Mouse (Mus musculus): ENCODE measurements around the gene Acyp2. TPM values are rescaled to one million over a fixed set of nuclear protein-coding genes. Genes with fewer than 3 reads are reported as not detected.
"Not testable (repeated sequence)": the region's sequence is repeated elsewhere in the genome, so short reads cannot be mapped to it uniquely, and the experiment has no call there.

The Acyp2 gene
- polyA plus RNA-seq, 1 experiment from 2014 or later = 47.3 TPM

DNA sequence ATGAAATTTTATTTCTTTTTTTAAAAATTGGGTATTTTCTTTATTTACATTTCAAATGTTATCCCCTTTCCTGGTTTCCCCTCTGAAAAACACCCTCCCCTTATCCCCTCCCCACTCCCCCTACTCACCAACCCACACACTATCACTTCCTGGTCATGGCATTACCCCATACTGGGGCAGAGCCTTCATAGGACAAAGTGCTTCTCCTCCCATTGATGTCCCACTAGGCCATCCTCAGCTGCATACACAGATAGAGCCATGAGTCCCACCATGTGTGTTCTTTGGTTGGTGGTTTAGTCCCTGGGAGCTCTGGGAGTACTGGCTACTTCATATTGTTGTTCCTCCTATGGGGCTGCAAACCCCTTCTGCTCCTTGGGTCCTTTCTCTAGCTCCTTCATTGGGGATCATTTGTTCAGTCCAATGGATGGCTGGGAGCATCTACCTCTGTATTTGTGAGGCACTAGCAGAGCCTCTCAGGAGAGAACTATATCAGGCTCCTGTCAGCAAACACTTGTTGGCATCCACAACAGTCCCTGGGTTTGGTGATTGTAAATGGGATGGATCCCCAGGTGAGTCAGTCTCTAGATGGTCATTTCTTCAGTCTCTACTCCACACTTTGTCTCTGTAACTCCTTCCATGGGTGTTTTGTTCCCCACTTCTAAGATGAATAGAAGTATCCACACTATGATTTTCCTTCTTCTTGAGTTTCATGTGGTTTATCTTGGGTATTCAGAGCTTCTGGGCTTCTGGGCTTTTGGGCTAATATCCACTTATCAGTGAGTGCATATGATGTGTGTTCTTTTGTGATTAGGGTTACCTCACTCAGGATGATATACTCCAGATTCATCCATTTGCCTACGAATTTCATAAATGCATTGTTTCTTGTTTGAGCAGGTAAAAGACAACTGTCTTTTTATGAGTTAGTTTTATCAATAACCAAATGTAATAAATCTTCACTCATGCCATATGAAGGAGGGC, 27.7 kb downstream of the Acyp2 start:
- ATAC-seq (ENCODE audit: low FRiP score); H3K36me3 ChIP-seq; H3K4me2 ChIP-seq; H3K9ac ChIP-seq (replicated peaks); H3K27ac ChIP-seq (replicated peaks); H3K4me3 ChIP-seq (replicated peaks); H3K9me3 ChIP-seq (replicated peaks); H3K4me1 ChIP-seq; H3K27me3 ChIP-seq (replicated peaks): not testable (repeated sequence)
- 83% methylated on average over 1 of the region's 1 CpGs for WGBS

DNA sequence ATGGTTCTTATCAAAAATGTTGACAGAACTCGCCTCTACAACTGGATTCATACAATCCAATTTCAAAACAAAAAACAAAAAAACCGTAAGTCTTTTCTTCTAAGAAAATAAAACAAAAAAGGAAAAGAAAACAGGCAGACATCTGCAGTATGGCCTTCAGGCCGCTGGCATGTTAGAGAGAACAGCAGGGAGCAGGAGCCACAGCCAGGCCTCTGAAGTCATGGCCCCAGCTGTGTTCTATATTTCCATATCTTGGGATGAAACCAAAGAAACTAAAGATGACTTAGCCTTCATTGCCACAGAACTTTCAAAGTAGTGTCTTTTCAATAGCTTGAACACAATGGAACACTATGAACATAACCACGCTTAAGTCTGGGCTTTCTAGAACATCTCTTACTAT, 31.2 kb downstream of the Acyp2 start:
- H3K9ac ChIP-seq (replicated peaks) = no peak overlapping the region
- 74% methylated on average over 4 of the region's 4 CpGs for WGBS
- no peaks in the 10 kb centered on the region for H3K27me3 ChIP-seq (replicated peaks)
- no peaks in the 10 kb centered on the region for H3K36me3 ChIP-seq
- no peak overlapping the region for H3K4me3 ChIP-seq (replicated peaks)
- no peak overlapping the region for H3K27ac ChIP-seq (replicated peaks)
- no peak overlapping the region for H3K4me2 ChIP-seq
- no peaks in the 10 kb centered on the region for H3K9me3 ChIP-seq (replicated peaks)
- H3K4me1 ChIP-seq = no peaks in the 10 kb centered on the region
- ATAC-seq (ENCODE audit: low FRiP score) = no peak

DNA sequence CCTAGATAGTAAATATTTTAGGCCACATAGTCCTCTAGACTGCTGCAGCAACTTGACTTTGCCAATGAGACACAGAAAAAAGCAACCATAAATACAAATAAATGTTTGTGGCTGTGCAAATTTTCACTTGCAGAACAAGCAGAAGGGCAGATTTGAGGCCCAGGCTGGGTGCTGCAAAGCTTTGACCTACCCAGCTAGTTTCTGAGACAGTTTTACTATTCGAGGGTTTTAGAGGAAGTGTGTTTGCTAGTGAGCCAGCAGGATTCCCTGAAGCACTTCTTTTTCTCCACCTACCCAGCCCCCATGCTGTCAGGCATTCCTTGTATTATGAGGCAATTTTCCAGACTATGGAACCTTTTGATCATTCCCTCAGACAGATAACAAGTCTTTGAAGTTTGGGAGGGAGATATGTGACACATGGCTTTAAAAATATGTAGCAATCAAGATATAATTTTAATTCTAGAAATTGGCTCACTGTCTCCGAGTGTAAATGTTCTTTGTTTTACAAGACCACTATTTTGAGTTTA, 31.8 kb downstream of the Acyp2 start:
- Histone ChIP-seq H3K4me1 (no peaks in the 10 kb centered on the region), H3K4me2 (no peak overlapping the region), H3K27me3 (replicated peaks) (no peaks in the 10 kb centered on the region), H3K4me3 (replicated peaks) (no peak overlapping the region), H3K9me3 (replicated peaks) (no peaks in the 10 kb centered on the region), H3K27ac (replicated peaks) (no peak overlapping the region), H3K36me3 (no peaks in the 10 kb centered on the region), H3K9ac (replicated peaks) (no peak overlapping the region)
- WGBS = 43% methylated on average over 2 of the region's 2 CpGs
- ATAC-seq (ENCODE audit: low FRiP score) = no peak

DNA sequence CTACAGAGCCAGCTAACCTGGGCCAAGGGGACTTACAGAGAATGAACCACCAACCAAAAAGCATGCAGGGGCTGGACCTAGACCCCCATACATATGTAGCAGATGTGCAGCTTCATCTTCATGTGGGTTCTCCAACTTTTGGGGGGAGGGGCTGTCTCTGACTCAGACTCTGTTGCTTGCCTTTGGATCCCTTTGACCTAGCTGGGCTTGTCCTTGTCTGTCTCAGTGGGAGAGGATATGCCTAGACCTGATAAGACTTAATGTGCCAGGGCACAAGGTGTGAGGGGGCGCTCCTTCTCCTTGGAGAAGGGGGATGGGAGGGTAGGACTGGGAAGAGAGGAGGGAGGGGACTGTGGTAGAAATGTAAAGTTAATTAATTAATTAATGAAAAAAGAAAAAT, 33.4 kb downstream of the Acyp2 start:
- Histone ChIP-seq H3K4me3 (replicated peaks) (no peak overlapping the region), H3K27ac (replicated peaks) (no peak overlapping the region), H3K36me3 (no peaks in the 10 kb centered on the region), H3K9ac (replicated peaks) (no peak overlapping the region), H3K9me3 (replicated peaks) (no peaks in the 10 kb centered on the region), H3K4me2 (no peak overlapping the region), H3K27me3 (replicated peaks) (no peaks in the 10 kb centered on the region), H3K4me1 (no peaks in the 10 kb centered on the region)
- ATAC-seq (ENCODE audit: low FRiP score) = no peak
- 100% methylated on average over 1 of the region's 1 CpGs for WGBS

DNA sequence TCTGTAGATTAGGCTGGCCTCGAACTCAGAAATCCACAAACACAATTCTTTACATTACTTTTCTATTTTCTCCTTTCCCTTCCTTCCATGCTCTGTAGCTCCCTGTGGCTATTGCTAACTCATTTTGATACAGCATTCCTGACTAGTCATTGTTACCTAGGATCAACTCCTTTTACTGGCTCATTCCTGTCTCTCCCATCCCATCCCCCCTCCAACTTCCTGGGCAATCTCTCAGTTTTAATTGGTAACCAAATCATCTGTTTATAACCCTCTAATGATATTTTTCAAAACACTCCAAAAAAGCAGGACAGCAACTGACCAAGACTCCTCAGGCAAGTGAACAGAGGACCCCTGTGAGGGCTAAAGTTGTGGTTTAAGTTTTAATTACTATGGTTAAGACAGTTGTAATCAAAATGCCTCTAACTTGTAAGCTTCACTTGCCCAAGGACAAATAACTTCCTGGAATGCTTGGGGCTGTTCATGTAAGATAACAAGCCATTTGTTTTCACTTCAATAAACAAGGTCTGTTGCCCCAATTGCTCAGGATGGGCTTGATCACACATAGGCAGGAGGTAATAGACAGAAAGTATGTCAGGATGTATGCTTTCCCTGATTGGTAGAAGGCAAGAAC, 35.4 kb downstream of the Acyp2 start:
- Histone ChIP-seq H3K27ac (replicated peaks) (no peak overlapping the region), H3K4me3 (replicated peaks) (no peak overlapping the region), H3K4me2 (no peak overlapping the region), H3K27me3 (replicated peaks) (no peaks in the 10 kb centered on the region), H3K9ac (replicated peaks) (no peak overlapping the region), H3K9me3 (replicated peaks) (no peaks in the 10 kb centered on the region), H3K36me3 (no peaks in the 10 kb centered on the region), H3K4me1 (no peaks in the 10 kb centered on the region)
- no peak for ATAC-seq (ENCODE audit: low FRiP score)
- WGBS = 92% methylated on average over 1 of the region's 1 CpGs

DNA sequence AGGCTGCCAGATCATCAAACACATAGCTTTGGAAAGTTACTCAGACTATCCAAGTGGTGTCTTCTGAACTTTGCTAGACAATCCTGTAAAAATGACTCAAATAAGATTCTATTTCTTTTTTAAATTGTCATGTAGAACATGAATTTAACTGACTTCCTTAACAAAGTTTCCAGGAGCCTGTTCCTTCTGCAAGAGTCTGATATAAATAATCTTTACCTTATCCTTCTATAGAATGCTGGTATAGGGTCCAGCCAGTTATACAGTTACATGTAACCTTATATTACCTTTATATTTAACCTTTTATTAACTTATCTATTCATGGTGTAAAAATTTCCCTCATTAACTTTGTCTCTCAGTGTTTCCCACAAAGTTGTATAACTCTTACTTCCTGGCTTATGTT, 36.7 kb downstream of the Acyp2 start:
- Histone ChIP-seq H3K4me1 (no peaks in the 10 kb centered on the region), H3K9ac (replicated peaks) (no peak overlapping the region), H3K36me3 (no peaks in the 10 kb centered on the region), H3K4me3 (replicated peaks) (no peak overlapping the region), H3K9me3 (replicated peaks) (no peaks in the 10 kb centered on the region), H3K27me3 (replicated peaks) (no peaks in the 10 kb centered on the region), H3K27ac (replicated peaks) (no peak overlapping the region), H3K4me2 (no peak overlapping the region)
- no peak for ATAC-seq (ENCODE audit: low FRiP score)

DNA sequence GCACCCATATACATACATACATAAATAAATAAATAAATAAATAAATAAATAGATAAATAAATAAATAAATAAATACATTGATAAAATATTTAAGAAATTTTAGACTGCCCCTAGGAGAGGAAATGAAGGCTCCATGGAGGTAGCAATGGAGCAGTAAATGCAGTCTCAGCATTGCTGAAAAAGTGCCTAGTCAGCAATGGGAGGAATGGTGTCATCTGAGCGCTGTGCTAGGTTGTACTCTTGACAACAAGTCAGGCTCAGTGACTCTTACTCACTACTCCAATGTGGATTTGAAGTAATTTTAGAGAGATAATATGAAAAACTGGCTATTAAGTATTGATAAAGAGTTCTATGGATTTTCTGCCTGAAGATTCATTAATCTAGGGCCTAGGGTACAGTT, 40.1 kb downstream of the Acyp2 start:
- H3K27me3 ChIP-seq (replicated peaks) = no peaks in the 10 kb centered on the region
- no peak overlapping the region for H3K4me3 ChIP-seq (replicated peaks)
- no peaks in the 10 kb centered on the region for H3K9me3 ChIP-seq (replicated peaks)
- no peak overlapping the region for H3K4me2 ChIP-seq
- no peaks in the 10 kb centered on the region for H3K36me3 ChIP-seq
- no peak overlapping the region for H3K9ac ChIP-seq (replicated peaks)
- no peak overlapping the region for H3K27ac ChIP-seq (replicated peaks)
- WGBS = 94% methylated on average over 1 of the region's 1 CpGs
- H3K4me1 ChIP-seq = no peaks in the 10 kb centered on the region
- no peak for ATAC-seq (ENCODE audit: low FRiP score)

DNA sequence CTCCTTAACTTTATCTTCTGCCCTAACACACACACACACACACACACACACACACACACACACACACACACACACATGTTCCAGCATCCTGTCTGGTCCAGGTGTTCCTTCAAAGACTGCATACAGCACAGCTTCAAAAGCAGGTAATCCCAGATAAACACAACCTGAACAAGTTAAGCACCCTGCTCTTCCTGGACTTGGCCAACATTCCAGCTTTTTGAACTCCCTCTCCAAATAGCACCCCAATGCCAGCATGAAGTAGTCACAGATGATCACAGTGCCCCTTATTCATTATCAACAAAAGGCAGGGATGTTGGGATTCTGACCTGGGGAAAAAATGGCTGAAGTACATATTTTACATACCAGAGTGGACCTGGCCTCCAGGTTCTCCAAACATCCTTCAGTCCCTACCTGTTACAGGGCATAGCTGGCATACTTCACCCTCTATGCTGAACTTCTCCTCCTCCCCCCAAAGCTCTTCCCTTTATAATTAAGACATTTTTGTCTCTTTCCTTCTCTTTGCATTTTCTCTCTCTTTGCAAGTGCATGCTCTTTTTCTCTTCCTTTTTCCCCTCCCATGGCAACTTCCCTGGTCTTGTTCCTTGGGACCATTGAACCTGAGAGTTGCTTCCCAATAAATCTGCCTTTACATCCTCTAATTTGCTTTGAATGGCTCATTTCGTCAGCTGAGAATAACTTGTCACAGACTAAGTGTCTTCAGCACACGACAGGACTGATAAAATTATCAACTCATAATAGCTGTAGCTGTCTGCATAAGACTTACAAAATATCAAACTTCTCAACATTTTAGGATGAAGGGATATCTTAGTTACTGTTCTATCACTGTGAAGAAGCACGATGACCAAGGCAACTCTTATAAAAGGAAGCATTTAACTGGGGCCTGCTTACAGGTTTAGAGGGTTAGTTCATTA, 41.5 kb downstream of the Acyp2 start:
- ATAC-seq (ENCODE audit: low FRiP score) = no peak
- Histone ChIP-seq H3K27me3 (replicated peaks) (no peaks in the 10 kb centered on the region), H3K4me2 (no peak overlapping the region), H3K4me1 (no peaks in the 10 kb centered on the region), H3K36me3 (no peaks in the 10 kb centered on the region), H3K4me3 (replicated peaks) (no peak overlapping the region), H3K27ac (replicated peaks) (no peak overlapping the region), H3K9me3 (replicated peaks) (no peaks in the 10 kb centered on the region), H3K9ac (replicated peaks) (no peak overlapping the region)
- WGBS = 68% methylated on average over 3 of the region's 3 CpGs

DNA sequence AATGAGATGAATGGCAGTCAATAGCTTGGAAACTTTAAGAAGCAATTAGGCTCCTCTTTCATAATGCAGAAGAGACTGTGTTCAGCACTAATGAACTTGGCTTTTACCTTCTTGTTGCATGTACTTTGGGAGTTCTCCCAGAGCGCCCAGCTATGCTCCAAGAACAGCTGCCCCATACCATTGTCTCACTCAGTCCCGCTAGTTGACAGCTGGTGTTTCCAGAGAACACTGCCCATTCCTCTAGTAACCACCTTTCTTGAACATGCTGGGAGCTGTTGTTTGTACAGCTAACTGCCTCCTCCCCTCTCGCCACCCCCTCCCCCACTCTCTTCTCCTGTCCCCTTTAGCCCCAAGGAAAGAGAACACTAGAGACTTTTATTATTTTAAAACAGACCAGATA, 52.1 kb downstream of the Acyp2 start:
- ATAC-seq (ENCODE audit: low FRiP score) = no peak

DNA sequence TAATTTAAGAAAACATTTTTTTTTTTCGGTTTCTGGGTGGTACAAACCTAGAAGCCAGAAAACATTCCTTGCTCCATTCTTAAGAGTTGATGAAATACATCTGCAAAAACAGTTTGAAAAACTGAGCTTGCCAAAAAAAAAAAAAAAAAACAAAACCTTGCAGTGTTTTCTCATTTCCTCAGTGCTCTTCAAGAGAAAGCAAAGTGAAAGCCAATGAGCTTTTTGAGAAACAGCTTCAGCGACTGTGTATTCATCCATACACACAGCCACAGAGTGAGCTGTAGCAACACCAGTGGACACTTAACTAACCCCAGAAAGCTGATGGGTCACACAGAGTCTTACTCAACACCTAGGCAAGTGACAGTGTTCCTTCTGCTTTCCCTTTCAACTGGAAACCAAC, 69.4 kb downstream of the Acyp2 start:
- no peak overlapping the region for H3K4me3 ChIP-seq (replicated peaks)
- H3K4me2 ChIP-seq = no peak overlapping the region
- H3K9ac ChIP-seq (replicated peaks) = no peak overlapping the region
- no peaks in the 10 kb centered on the region for H3K9me3 ChIP-seq (replicated peaks)
- no peaks in the 10 kb centered on the region for H3K4me1 ChIP-seq
- H3K27me3 ChIP-seq (replicated peaks) = no peaks in the 10 kb centered on the region
- ATAC-seq (ENCODE audit: low FRiP score) = no peak
- no peaks in the 10 kb centered on the region for H3K36me3 ChIP-seq
- WGBS = 86% methylated on average over 2 of the region's 2 CpGs
- H3K27ac ChIP-seq (replicated peaks) = no peak overlapping the region

More for the DNA sequence above, 52.1 kb downstream of the Acyp2 start:
- WGBS = 76% methylated on average over 3 of the region's 3 CpGs
- no peaks in the 10 kb centered on the region for H3K36me3 ChIP-seq
- no peaks in the 10 kb centered on the region for H3K9me3 ChIP-seq (replicated peaks)
- H3K4me3 ChIP-seq (replicated peaks) = no peak overlapping the region
- no peaks in the 10 kb centered on the region for H3K27me3 ChIP-seq (replicated peaks)
- no peaks in the 10 kb centered on the region for H3K4me1 ChIP-seq
- H3K4me2 ChIP-seq = no peak overlapping the region
- H3K27ac ChIP-seq (replicated peaks) = no peak overlapping the region
- no peak overlapping the region for H3K9ac ChIP-seq (replicated peaks)

DNA sequence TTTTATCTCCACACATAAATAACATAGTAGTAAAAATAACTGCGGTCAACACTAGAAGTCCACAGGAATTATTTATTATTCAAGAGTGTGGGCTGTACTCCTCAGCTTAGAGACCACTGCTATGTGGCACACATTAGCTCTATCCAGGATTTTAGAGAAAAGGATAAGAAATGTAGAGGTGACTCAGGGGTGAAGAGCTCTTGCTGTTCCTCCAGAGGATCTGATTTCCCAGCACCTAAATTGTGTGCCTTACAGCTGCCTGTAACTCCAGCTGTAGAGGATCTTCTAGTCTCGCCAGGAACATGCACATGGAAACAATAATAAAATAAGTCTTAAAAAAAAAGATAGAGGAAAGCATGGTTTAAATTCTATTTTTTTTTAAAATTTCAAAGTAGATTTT, 70.5 kb downstream of the Acyp2 start:
- ATAC-seq (ENCODE audit: low FRiP score) = no peak
- Histone ChIP-seq H3K9me3 (replicated peaks) (no peaks in the 10 kb centered on the region), H3K36me3 (no peaks in the 10 kb centered on the region), H3K4me3 (replicated peaks) (no peak overlapping the region), H3K4me1 (no peaks in the 10 kb centered on the region), H3K27ac (replicated peaks) (no peak overlapping the region), H3K9ac (replicated peaks) (no peak overlapping the region), H3K4me2 (no peak overlapping the region), H3K27me3 (replicated peaks) (no peaks in the 10 kb centered on the region)
- WGBS = 88% methylated on average over 2 of the region's 2 CpGs
